Mouse (Mus musculus): ENCODE results near the gene Btbd9. TPM values are rescaled to one million over a fixed set of nuclear protein-coding genes. Genes with fewer than 3 reads are reported as not detected.

Btbd9 gene
- total RNA-seq, 4 experiments from 2014 or later, result 11.9 to 18.5 (median 12.6) TPM

DNA sequence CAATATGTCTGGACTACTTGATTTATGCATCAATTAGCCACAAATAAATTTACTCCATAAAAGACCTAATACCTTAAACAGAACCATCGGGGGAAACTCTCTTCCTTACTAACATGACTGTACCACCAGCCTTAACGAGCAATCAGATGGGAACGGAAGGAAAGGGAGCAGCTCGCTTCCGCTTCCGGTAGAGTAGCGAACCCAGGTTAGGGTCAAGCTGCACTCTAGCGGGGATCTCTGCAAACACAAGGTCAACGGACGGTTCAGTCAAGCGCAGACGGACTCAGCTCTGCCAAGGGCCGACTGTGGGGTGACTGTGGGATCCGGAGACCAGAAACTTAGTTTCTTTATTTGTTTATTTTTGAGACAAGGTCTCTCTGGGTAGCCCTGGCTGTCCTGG, 25.9 kb upstream of the Btbd9 start:
- no peak for DNase-seq (ENCODE audit: low spot score in 2 of 2)

DNA sequence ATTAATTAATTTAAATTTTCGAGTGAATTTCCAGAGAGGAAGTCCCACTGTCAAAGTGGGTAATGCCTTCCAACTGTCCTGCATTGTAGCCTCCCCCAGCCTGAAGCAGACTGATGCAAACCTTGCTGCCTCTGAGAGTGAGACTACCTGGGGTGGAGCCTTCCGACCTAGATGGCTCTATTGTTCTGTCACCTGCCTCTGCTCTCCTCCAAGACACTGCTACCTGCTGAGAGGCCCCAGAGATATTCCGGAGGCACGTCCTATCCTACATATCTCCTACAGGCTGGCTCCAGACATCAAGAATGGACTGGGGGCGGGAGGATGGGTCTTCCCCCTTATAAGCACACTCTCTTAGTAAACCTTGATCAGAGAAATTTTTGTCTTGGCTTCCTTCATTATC, 22.0 kb upstream of the Btbd9 start:
- DNase-seq (ENCODE audit: low spot score in 2 of 2), result no peak

DNA sequence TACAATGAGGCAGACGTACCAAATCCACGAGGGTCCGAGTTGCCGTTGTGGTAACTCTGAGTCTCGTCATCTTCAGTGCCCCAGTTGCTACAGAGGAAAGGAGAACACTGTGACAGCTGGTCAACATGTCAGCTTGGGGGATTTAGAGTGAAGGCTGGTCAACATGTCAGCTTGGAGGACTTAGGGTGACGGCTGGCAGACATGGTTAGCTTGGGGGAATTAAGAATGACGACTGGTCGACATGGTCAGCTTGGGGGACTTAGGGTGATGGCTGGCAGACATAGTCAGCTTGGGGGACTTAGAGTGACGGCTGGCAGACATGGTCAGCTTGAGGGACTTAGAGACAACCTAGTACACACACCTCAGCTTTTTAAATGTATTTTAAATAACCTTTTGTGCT, 21.5 kb upstream of the Btbd9 start:
- DNase-seq (ENCODE audit: low spot score in 2 of 2), result no peak

DNA sequence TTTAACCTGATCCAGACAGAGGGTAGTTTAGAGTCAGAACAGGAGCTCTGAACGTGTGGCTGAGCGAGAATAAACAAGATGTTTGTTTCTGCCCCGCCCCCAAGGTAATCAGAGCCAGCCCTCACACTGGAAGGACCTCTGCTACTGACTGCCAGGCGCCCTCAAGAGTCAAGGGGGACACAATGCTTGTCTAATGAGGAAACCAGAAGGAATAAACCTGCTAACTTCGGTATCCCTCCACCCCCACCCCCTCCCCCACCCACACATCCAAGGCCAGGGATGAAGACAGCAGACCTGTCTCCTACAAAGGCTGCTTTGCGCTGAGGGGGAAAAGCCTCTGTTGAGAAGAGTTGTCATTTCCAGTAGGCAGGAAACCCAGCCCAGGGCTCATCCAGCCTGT, 18.6 kb upstream of the Btbd9 start:
- DNase-seq (ENCODE audit: low spot score in 2 of 2), result no peak

DNA sequence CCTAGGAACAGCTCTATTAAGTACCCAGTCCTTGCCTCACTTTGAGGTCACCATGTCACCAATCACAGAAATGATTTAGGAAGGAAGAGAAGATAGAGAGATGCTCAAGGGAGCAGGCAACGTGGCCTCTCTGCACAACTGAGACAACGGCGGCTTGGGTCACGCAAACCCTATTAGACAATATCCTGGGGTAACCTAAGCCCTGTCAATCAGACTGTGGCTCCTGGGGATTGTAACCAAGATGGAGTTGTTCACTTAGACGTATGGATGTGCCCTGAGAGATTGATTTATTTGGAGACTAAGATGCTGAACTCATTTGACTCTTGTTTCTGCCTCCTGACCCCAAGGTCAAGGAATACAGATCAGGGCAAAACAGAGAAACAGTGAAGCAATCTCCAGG, 18.1 kb upstream of the Btbd9 start:
- DNase-seq (ENCODE audit: low spot score in 2 of 2), result no peak

DNA sequence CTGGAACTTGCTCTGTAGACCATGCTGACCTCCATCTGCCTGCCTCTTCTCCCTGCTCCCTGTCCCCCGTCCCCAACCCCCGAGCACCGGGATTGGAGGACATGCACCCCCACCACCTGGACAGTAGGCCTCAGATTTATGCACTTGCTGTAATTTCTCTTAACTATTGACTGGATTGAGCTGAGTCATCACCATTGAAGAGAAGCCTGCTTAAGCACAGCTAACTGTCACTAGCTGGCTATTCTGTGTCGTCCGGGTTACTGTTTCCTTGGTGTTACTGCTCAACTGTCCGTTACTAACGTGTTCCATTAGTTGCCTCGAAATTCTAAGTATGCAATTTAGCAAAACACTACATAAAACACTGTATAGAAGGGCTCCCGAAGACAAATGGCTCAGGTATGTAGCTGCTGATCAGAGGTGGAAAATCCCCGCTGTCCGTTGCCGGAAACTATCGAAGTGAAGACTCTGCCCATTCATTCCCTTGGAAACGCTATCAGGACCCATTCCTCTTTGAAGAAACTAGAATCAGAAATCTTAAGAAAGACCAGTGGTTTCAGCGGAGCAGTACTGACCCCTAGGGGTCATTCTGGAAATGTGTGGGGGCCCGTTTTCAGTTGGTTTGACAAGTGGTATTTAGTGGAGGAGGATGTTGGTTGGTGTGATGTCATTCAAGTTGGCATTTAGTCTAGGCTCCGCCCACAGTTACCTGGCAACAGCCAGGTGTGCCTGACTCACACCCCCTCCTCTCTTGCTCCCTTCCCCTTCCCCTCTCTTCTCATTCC, 14.3 kb upstream of the Btbd9 start:
- DNase-seq (ENCODE audit: low spot score in 2 of 2), result no peak

DNA sequence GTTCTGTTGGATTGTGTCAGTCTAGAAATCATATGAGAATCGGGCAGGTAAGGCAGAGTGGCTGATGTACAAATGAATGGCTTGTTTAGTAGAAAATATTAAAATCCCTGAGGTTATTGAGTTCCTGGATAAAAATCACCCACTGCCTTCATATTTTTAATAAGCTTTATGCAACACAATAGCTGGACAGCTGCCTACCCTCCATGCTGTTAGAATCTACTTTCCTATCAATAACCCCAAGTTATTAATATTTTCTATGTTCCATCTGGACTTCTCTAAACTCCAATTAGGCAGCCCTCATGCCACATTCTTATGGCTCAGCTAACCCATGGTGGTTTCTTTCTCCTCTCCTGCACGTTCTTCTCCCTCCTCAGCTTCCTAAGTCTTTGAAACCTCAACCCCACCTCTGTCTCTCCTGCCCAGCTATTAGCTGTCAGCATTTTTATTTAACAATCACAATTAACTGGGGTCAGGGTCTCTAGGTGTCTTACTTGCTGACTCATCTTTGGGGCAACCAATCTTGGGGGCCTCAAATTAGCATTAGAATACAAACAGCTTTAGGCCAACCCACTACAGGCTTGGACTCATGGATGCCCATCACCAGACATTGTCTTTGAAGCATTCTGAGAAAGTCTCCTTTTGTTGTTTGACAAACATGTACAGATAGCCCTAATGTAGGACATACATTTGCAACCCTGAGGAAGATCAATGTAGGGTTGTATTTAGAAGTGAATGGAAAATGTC, 7.1 kb upstream of the Btbd9 start:
- no peak for DNase-seq (ENCODE audit: low spot score in 2 of 2)

DNA sequence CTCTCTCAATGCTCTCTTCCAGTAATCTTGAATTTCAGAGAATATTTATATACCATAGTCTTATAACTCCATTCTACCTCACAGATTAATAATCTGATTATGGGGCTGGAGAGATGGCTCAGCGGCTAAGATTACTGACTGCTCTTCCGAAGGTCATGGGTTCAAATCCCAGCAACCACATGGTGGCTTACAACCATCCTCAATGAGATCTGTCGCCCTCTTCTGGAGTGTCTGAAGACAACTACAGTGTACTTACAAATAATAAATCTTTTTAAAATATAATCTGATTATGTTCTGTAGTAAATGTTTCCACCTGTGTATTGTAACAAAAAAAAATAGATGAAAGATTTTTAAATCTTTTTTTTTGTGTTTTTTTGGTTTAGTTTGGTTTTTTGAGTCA, 6.0 kb upstream of the Btbd9 start:
- no peak for DNase-seq (ENCODE audit: low spot score in 2 of 2)

DNA sequence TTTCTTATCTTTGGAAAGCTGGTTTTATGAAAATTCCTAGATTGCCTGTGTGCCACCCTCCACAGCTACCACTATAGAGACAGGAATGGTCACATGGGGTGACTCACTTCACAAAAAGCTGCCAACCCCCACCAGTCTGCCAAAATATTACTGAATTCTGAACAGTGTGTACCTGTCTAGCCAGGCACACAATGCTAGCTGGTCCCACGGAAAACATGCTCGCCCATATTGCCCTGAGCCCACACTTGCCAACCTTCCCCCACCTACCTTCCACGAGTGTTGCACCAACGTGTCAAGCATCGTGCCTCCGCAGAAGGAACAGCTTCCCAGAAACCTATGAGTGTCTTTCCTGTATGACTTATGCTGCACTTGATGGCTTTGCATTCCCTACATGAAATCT, 4.9 kb upstream of the Btbd9 start:
- no peak for DNase-seq (ENCODE audit: low spot score in 2 of 2)

DNA sequence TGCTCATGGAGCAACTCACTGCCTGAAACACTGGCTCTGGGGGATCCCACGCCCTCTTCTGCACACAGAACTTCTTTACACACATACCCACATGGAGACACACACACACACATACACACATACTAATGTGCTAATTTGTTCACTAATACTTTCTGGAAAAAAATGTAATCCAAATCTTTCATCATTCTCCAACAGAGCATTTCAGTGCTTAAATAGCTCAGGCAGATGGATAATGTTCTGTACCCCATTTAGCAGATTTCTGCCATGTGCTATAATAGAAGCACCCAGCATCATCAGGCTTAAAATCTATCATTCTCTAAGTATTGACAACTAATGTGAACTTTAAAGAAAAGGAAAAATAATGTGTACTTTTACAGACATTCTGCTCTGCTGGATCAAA, 4.5 kb upstream of the Btbd9 start:
- no peak for DNase-seq (ENCODE audit: low spot score in 2 of 2)

DNA sequence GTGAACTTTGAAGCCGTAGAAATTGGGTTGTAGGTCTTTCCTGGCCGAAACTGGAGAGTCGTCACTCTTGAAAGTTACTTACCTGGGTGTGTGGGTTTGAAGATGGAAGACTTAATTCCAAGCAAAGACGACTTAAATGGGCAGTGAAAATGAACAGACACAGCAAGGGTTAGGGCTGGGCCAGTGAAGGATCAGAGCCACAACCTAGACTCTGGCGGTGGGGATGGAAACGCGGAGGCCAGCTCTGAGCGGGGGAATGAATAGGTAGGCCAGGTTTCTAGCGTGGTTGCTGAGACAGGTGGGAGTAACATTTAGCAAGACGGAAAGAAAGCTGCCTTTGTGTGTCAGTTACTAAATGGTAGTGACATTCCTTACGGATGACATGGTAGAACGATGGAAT, 658 bp upstream of the Btbd9 start:
- DNase-seq (ENCODE audit: low spot score in 2 of 2), result no peak

DNA sequence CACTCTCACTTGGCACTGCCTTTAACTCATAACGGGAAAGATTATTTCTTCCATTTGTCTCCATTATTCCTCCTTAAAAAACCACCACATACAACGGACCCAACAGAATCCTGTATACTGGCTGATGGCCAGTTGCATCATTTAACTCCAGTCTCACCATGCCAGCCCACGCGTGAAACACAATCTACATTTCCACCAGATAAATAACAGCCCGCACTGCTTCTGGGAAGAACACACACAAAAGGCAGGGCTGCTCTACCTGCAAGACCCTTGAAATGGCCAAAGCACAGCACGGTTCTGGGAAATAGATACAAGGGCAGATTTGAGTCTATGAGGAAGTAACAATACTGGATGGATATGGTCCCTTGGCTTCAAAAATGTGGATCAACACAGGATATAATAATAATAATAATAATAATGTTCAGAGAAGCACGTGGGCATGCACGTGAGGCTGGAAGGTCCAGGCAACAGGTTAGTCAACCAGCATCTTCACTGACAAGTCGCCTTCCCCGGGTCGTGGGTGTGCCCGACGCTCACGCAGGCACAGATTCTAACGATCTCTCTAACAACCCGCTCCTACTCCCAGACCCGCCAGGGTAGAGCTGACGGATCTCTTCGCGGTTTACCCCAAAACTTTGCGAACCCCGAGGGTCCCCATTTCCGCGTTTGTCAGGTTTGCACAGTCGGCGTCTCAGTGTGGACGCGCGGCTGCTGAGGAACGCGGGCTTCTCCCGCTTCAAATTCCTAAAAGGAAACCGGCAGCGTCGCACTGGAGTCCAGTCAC, 975 bp downstream of the Btbd9 start:
- no peak for DNase-seq (ENCODE audit: low spot score in 2 of 2)

DNA sequence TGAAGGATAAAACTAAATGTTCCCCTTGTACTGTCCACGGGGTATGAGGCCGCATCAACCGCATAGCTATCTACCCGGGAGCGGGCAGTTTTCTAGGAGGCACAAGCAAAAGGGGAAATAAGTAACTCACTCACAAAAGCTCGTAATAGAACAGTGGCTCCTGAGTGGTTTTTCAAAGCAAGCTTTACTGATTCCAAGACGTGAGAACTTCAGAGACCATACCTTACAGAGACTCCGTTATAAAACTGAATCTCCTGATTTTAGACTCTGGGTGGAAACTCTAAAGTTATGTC, 1.6 kb downstream of the Btbd9 start:
- DNase-seq (ENCODE audit: low spot score in 2 of 2), result no peak

DNA sequence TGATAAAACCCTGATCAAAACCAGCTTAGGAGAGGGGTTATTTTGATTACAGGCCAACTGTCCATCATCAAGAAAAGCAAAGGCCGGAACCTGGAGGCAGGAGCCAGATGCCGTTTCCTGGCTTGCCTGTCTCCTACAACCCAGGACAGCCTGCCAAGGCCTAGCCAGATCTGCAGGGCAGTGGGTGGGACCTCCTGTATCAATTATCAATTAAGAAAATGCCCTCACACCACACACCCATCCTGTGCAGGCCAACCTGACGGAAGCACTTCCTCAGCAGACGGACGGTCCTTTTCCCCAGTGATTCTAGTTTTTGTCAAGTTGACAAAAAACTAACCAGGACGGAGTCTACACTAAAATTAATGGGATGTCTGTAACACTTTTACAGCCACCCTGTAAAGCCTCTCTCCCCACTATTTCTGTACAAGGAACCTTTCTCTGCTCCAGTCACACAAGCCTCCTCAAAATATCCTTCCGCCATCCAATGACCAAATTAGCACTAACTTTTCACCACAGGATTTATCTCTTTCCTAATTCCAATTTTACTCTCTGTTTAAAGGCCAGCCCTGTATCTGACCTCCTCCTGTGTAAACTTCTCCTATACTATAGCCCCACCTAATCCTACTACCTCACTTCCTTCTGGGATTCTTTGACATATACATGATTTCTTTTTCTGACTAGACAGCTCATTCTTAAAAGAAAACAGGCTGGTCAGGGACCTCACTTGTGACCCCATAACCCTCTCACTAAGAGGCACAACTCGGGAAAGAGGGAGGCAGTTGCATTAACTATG, 2.1 kb downstream of the Btbd9 start:
- no peak for DNase-seq (ENCODE audit: low spot score in 2 of 2)

DNA sequence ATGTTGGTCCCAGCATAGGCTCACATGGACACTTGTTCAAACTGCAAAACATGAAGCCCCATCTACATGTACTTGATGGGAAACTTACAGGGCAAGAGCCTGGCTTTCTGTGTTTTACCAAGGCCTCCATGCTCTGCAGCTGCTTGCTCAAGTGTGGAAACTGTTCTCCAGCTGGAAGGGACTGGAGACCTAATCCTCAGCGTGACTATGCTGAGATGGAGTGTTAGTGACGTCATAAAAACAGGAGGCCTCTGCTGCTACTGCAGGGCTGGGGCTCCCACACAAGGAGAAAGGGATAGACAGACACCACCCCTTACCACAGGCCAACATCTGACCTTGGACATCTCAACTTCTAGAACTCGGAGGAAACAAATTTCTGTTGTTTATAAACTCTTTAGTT, 5.3 kb downstream of the Btbd9 start:
- DNase-seq (ENCODE audit: low spot score in 2 of 2), result no peak

DNA sequence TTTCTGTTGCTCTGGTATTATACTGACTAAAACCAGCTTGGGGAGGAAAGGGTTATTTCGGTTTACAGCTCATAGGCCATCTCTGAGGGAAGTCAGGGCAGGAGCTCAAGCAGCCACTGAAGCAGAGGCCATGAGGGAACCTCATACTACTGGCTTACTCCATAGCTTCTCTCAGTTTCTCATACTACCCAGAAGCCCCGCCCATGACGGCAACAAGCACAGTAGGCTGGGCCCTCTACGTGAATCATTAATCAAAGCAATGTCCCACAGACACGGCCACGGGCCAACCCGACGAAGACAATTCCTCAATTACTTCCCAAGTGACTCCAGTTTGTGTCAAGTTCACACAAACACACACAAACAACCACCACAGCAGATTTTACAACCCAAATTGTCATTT, 6.1 kb downstream of the Btbd9 start:
- no peak for DNase-seq (ENCODE audit: low spot score in 2 of 2)

DNA sequence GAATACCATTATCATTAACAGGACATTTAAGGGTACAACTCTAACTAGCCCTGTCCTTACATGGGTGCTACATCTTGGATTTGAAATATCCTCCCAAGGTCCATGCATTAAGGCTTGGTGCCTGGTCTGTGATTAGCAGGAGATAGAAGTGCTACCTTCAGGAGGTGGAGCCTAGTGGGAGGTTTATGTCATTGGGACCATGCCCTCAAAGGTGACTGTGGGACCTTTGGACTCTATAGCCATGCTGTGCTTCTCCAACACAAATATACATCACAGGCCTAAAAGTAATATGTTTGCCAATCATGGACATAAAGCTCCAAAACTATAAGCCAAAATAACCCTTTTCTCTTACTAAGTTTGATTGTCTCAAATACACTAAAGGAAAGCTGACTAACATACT, 7.8 kb downstream of the Btbd9 start:
- no peak for DNase-seq (ENCODE audit: low spot score in 2 of 2)

DNA sequence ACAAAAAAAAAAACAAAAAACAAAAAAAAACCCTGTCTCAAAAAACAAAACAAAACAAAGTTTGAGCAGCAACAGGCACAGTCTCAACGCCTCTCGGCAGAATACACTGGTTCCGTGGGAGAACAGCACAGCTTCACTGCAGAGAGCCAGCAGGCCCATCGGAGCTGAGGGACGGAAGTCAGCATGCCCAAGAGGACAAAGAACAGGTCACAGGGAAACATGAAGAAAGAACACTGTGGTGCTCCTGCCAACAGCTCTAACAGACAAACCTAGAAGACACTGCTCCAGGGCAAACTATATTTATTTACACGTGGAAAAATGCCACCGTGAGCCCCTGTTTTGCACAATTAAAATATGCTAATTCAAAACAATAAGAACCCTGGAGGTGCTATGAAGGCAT, 11.3 kb downstream of the Btbd9 start:
- DNase-seq (ENCODE audit: low spot score in 2 of 2), result no peak

DNA sequence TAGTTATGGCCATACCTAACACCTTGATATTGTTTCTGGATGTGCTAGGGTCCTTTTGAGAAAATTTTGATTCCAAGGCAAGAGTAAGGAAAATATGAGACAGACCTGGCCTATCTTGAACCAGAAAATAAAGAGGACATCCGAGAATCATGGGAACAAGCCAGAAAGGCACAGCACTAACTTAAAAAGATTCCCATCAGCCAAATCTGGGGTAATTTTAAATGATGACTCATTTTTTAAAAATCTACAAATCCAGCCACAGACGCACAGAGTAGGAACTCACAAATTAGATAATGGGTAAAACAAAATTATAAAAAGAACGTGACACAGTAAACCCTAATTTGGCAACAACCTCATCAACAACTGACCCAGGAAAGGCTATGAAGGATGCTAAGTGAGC, 11.9 kb downstream of the Btbd9 start:
- DNase-seq (ENCODE audit: low spot score in 2 of 2), result no peak

DNA sequence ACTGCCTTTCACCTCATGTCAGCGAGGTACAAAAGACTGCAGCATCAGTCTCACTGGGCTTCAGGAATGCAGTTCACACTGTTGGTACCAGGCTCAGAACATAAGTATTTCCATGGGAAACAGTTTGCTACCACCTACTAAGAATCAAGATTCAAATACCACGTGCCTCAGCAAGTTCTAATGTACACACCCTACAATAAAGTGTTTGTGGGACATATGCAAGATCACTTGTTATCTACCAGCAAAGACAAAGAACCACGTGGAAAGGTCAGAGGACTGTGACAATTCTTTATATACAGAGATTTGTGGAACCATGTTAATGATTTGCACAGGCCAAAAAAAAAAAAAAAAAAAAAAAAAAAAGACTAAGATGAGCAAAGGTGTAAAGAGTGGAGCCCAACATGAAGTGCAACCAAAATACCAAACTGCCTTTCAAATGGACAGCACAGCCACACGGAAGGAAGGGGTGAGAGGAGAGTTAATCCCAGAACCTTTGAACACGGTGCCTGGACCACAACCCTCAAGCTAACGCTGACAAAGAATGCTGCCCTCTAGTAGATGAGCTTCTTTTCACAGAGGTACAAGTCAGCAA, 12.7 kb downstream of the Btbd9 start:
- no peak for DNase-seq (ENCODE audit: low spot score in 2 of 2)

DNA sequence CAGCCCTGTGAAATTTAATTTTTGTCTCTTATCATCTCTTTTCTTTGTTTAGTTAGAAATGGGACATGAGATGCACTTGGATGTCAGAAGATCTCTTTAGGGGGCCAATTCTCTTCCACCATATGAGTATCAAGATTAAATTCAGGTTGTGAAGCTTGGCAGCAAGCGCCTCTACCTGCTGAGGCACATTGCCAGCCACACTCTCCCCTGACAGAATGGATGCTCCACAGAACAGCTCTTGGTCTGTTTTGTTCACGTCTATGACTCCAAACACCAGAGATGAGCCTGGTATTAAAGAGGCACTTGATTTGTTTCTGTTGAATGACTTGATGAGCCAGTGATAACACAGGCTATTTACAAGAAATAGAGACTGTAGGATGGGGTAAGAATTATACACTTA, 13.5 kb downstream of the Btbd9 start:
- no peak for DNase-seq (ENCODE audit: low spot score in 2 of 2)

Data from gastrocnemius, adult 8-10 months (tissue).